Mouse (Mus musculus): ENCODE results near the gene Zfp872.

- TF ChIP-seq POLR2A (IDR thresholded peaks at IDR 0.05; ENCODE audit: insufficient read depth, low read depth, low read length) (no peak), CTCF (IDR thresholded peaks at IDR 0.05) (peak; percentile 99; the same call in 1 of the 2 replicates)
These were observed 32.3 kb upstream of the Zfp872 start for GRCm38 (mm10) chr9:22155614-22156013.
